Mouse (Mus musculus) lung, embryonic 15.5 days (tissue): Measurements from ENCODE around the gene Fgfr2. TPM values are rescaled to one million over a fixed set of nuclear protein-coding genes. Genes with fewer than 3 reads are reported as not detected.
A peak's percentile ranks its signal among the peaks of the same experiment; 100 is the strongest.

Experiments used
- ATAC-seq: fragments of 200-750 bp; cut with Nextera tagmentation; 2 replicates; pipeline ENCODE4 v1.8.0; 2017; ENCODE audit warnings: moderate number of reproducible peaks, borderline replicate concordance; ENCODE audit not compliant: low FRiP score, low TSS enrichment; ENCODE audit errors: extremely low read depth
- H3K27ac ChIP-seq: fragments of 300-500 bp; sonication (generic); 2 replicates; pipeline ENCODE4 v1.5.1; 2015; ENCODE audit warnings: moderate library complexity, mild to moderate bottlenecking, inconsistent platforms
- H3K27me3 ChIP-seq: fragments of 300-500 bp; sonication (generic); 2 replicates; pipeline ENCODE4 v1.6.1; 2015; ENCODE audit warnings: inconsistent platforms
- H3K36me3 ChIP-seq: fragments of 300-500 bp; sonication (generic); 2 replicates; pipeline ENCODE4 v1.6.1; 2015; ENCODE audit warnings: inconsistent platforms
- H3K4me1 ChIP-seq: fragments of 300-500 bp; sonication (generic); 2 replicates; pipeline ENCODE4 v1.6.1; 2015; ENCODE audit warnings: inconsistent platforms
- H3K4me2 ChIP-seq: fragments of 300-500 bp; sonication (generic); 2 replicates; pipeline ENCODE4 v1.6.1; 2015; ENCODE audit warnings: inconsistent platforms, mild to moderate bottlenecking, moderate library complexity
- H3K4me3 ChIP-seq: fragments of 300-500 bp; sonication (generic); 2 replicates; pipeline ENCODE4 v1.5.1; 2015; ENCODE audit warnings: mild to moderate bottlenecking, inconsistent platforms
- H3K9ac ChIP-seq: fragments of 300-500 bp; sonication (generic); 2 replicates; pipeline ENCODE4 v1.6.1; 2015; ENCODE audit warnings: inconsistent platforms
- H3K9me3 ChIP-seq: fragments of 300-500 bp; sonication (generic); 2 replicates; pipeline ENCODE4 v1.6.1; 2016; ENCODE audit warnings: inconsistent platforms
- WGBS: fragments of 180-500 bp; shearing (Covaris S2); methylation state at CpG from one replicate; pipeline ENCODE4 v1.1.7; 2015; 5-methylcytosine and 5-hydroxymethylcytosine counted together
- polyA plus RNA-seq: library from polyadenylated mRNA; unstranded; fragments of >200 nt; fragmentation: Nextera tagmentation; extraction: Ambion mirVana; gene quantifications from 2 replicates; pipeline ENCODE4 v1.2.1, GENCODE M21; 2015

The Fgfr2 gene
- polyA plus RNA-seq, 1 experiment from 2014 or later, result 160 TPM

GRCm38 (mm10) chr7:132949968-132950367, 173.2 kb downstream of the Fgfr2 start:
- no peak for ATAC-seq
- H3K27ac ChIP-seq, result peak overlapping the region; percentile 1; the same call in 1 of the 2 replicates
- no peak overlapping the region for H3K4me3 ChIP-seq
- H3K4me1 ChIP-seq, result peaks cover 11% of the 10 kb centered on the region
- H3K9me3 ChIP-seq, result no peaks in the 10 kb centered on the region
- H3K36me3 ChIP-seq, result no peaks in the 10 kb centered on the region
- H3K4me2 ChIP-seq, result no peak overlapping the region
- no peaks in the 10 kb centered on the region for H3K27me3 ChIP-seq
- WGBS, result 79% methylated on average over 4 of the region's 4 CpGs
- H3K9ac ChIP-seq, result no peak overlapping the region

- 80% methylated on average over 2 of the region's 2 CpGs for WGBS
- Histone ChIP-seq H3K4me2 (no peak overlapping the region), H3K27ac (no peak overlapping the region), H3K36me3 (no peaks in the 10 kb centered on the region), H3K4me3 (no peak overlapping the region), H3K9me3 (no peaks in the 10 kb centered on the region), H3K9ac (no peak overlapping the region), H3K4me1 (no peaks in the 10 kb centered on the region), H3K27me3 (no peaks in the 10 kb centered on the region)
- ATAC-seq, result no peak
Measured at GRCm38 (mm10) chr7:132940569-132940968, 182.6 kb downstream of the Fgfr2 start.

GRCm38 (mm10) chr7:132939118-132939517, 184.0 kb downstream of the Fgfr2 start:
- Histone ChIP-seq H3K36me3 (no peaks in the 10 kb centered on the region), H3K27me3 (no peaks in the 10 kb centered on the region), H3K4me1 (no peaks in the 10 kb centered on the region), H3K9ac (no peak overlapping the region), H3K4me3 (no peak overlapping the region), H3K27ac (no peak overlapping the region), H3K9me3 (no peaks in the 10 kb centered on the region), H3K4me2 (no peak overlapping the region)
- no peak for ATAC-seq
- 86% methylated on average over 2 of the region's 2 CpGs for WGBS

GRCm38 (mm10) chr7:132934743-132935142, 188.4 kb downstream of the Fgfr2 start:
- Histone ChIP-seq H3K9ac (no peak overlapping the region), H3K9me3 (no peaks in the 10 kb centered on the region), H3K27ac (no peak overlapping the region), H3K27me3 (no peaks in the 10 kb centered on the region), H3K4me3 (no peak overlapping the region), H3K4me2 (no peak overlapping the region), H3K36me3 (no peaks in the 10 kb centered on the region), H3K4me1 (peaks cover 11% of the 10 kb centered on the region)
- ATAC-seq, result no peak

- H3K9ac ChIP-seq, result no peak overlapping the region
- H3K4me1 ChIP-seq, result peaks cover 11% of the 10 kb centered on the region
- no peak overlapping the region for H3K4me3 ChIP-seq
- 68% methylated on average over 1 of the region's 1 CpGs for WGBS
- no peak overlapping the region for H3K27ac ChIP-seq
- H3K36me3 ChIP-seq, result no peaks in the 10 kb centered on the region
- no peaks in the 10 kb centered on the region for H3K27me3 ChIP-seq
- ATAC-seq, result no peak
- no peak overlapping the region for H3K4me2 ChIP-seq
- no peaks in the 10 kb centered on the region for H3K9me3 ChIP-seq
Measured at GRCm38 (mm10) chr7:132933331-132933730, 189.8 kb downstream of the Fgfr2 start.

GRCm38 (mm10) chr7:132931560-132932351, 191.4 kb downstream of the Fgfr2 start:
- peak overlapping the region; percentile 98 for H3K27ac ChIP-seq
- H3K4me2 ChIP-seq, result peak overlapping the region; percentile 70
- peak overlapping the region; percentile 87 for H3K9ac ChIP-seq
- no peak for ATAC-seq
- no peaks in the 10 kb centered on the region for H3K27me3 ChIP-seq
- H3K36me3 ChIP-seq, result no peaks in the 10 kb centered on the region
- H3K4me1 ChIP-seq, result peaks cover 11% of the 10 kb centered on the region
- peak overlapping the region; percentile 88 for H3K4me3 ChIP-seq
- H3K9me3 ChIP-seq, result no peaks in the 10 kb centered on the region
- WGBS, result under 1% methylated on average over 54 of the region's 55 CpGs

GRCm38 (mm10) chr7:132930850-132931559, 192.1 kb downstream of the Fgfr2 start, which contains the start of gene Zranb1:
Zranb1 (plus strand) TSS chr7:132931142.
- Histone ChIP-seq H3K4me2 (peak within 1 kb of the TSS; percentile 70), H3K9me3 (no peaks in the 10 kb centered on the region), H3K36me3 (no peaks in the 10 kb centered on the region), H3K4me3 (peak within 1 kb of the TSS; percentile 88), H3K27ac (peak within 1 kb of the TSS; percentile 98), H3K9ac (peak within 1 kb of the TSS; percentile 87), H3K27me3 (no peaks in the 10 kb centered on the region), H3K4me1 (peaks cover 11% of the 10 kb centered on the region)
- ATAC-seq, result peak; percentile 100
- 2% methylated on average over 77 of the region's 93 CpGs for WGBS

- ATAC-seq, result no peak
- no peak overlapping the region for H3K27ac ChIP-seq
- H3K36me3 ChIP-seq, result no peaks in the 10 kb centered on the region
- no peaks in the 10 kb centered on the region for H3K27me3 ChIP-seq
- H3K4me3 ChIP-seq, result peak overlapping the region; percentile 88
- no peaks in the 10 kb centered on the region for H3K9me3 ChIP-seq
- peaks cover 11% of the 10 kb centered on the region for H3K4me1 ChIP-seq
- 80% methylated on average over 5 of the region's 5 CpGs for WGBS
- H3K4me2 ChIP-seq, result peak overlapping the region; percentile 64
- peak overlapping the region; percentile 87; the same call in 1 of the 2 replicates for H3K9ac ChIP-seq
Measured at GRCm38 (mm10) chr7:132930055-132930454, 193.1 kb downstream of the Fgfr2 start.

GRCm38 (mm10) chr7:132927201-132927600, 195.9 kb downstream of the Fgfr2 start:
- no peaks in the 10 kb centered on the region for H3K27me3 ChIP-seq
- H3K27ac ChIP-seq, result no peak overlapping the region
- no peak overlapping the region for H3K9ac ChIP-seq
- H3K4me2 ChIP-seq, result no peak overlapping the region
- 52% methylated on average over 3 of the region's 3 CpGs for WGBS
- ATAC-seq, result no peak
- peaks cover 4% of the 10 kb centered on the region; the same call in 1 of the 2 replicates for H3K4me1 ChIP-seq
- H3K36me3 ChIP-seq, result no peaks in the 10 kb centered on the region
- no peak overlapping the region for H3K4me3 ChIP-seq
- no peaks in the 10 kb centered on the region for H3K9me3 ChIP-seq

- Histone ChIP-seq H3K4me1 (peaks cover 2% of the 10 kb centered on the region; the same call in 1 of the 2 replicates), H3K27ac (no peak overlapping the region), H3K27me3 (no peaks in the 10 kb centered on the region), H3K36me3 (no peaks in the 10 kb centered on the region), H3K9me3 (no peaks in the 10 kb centered on the region), H3K4me3 (no peak overlapping the region), H3K4me2 (no peak overlapping the region), H3K9ac (no peak overlapping the region)
- WGBS, result 66% methylated on average over 2 of the region's 2 CpGs
- ATAC-seq, result no peak
Measured at GRCm38 (mm10) chr7:132925227-132925626, 197.9 kb downstream of the Fgfr2 start.

GRCm38 (mm10) chr7:132921971-132922370, 201.2 kb downstream of the Fgfr2 start:
- H3K27me3 ChIP-seq, result no peaks in the 10 kb centered on the region
- H3K4me1 ChIP-seq, result no peaks in the 10 kb centered on the region
- H3K9me3 ChIP-seq, result no peaks in the 10 kb centered on the region
- no peaks in the 10 kb centered on the region for H3K36me3 ChIP-seq
- no peak overlapping the region for H3K27ac ChIP-seq
- no peak overlapping the region for H3K9ac ChIP-seq
- no peak for ATAC-seq
- 28% methylated on average over 3 of the region's 3 CpGs for WGBS
- no peak overlapping the region for H3K4me3 ChIP-seq
- H3K4me2 ChIP-seq, result no peak overlapping the region

- H3K9me3 ChIP-seq, result no peaks in the 10 kb centered on the region
- no peak overlapping the region for H3K4me3 ChIP-seq
- WGBS, result 56% methylated on average over 3 of the region's 3 CpGs
- 0 out of 2 replicates have a peak, but pooled peaks cover 4% of the 10 kb centered on the region for H3K4me1 ChIP-seq
- no peaks in the 10 kb centered on the region for H3K27me3 ChIP-seq
- no peak overlapping the region for H3K4me2 ChIP-seq
- H3K36me3 ChIP-seq, result no peaks in the 10 kb centered on the region
- no peak overlapping the region for H3K27ac ChIP-seq
- H3K9ac ChIP-seq, result no peak overlapping the region
- no peak for ATAC-seq
Measured at GRCm38 (mm10) chr7:132903796-132904195, 219.4 kb downstream of the Fgfr2 start.
